Mouse (Mus musculus): ENCODE data around the gene Tmem179. TPM values are rescaled to one million over a fixed set of nuclear protein-coding genes. Genes with fewer than 3 reads are reported as not detected.

The Tmem179 gene
- polyA plus RNA-seq, 1 experiment, result 1.1 TPM

GRCm38 (mm10) chr12:112538356-112538755 is 21.8 kb upstream of the Tmem179 start:
- Histone ChIP-seq H3K79me3 (ENCODE audit: low read depth) (no peaks in the 10 kb centered on the region), H3K79me2 (ENCODE audit: control insufficient read depth, insufficient read depth) (no peaks in the 10 kb centered on the region), H3K36me3 (ENCODE audit: control insufficient read depth, insufficient read depth) (no peaks in the 10 kb centered on the region), H3K27me3 (ENCODE audit: control insufficient read depth, insufficient read depth, insufficient read length) (peaks cover 45% of the 10 kb centered on the region), H3K4me3 (ENCODE audit: insufficient read depth, poor library complexity, severe bottlenecking) (no peak overlapping the region), H3ac (ENCODE audit: control insufficient read depth, insufficient read length, low read depth) (no peak overlapping the region)
- no peak for TF ChIP-seq CEBPB (IDR thresholded peaks at IDR 0.05; ENCODE audit: low read depth)
- no peak for TF ChIP-seq MYOG (IDR thresholded peaks at IDR 0.05; ENCODE audit: control insufficient read depth, extremely low read depth, insufficient read length)
- TF ChIP-seq USF1 (IDR thresholded peaks at IDR 0.05; ENCODE audit: low read depth), result no peak
- no peak for TF ChIP-seq MYOD1 (IDR thresholded peaks at IDR 0.05; ENCODE audit: control insufficient read depth, insufficient read length, low read depth)
- TF ChIP-seq CTCF (IDR thresholded peaks at IDR 0.05; ENCODE audit: control insufficient read depth, insufficient read depth, insufficient read length), result no peak
- no peak for TF ChIP-seq MAX (IDR thresholded peaks at IDR 0.05)

GRCm38 (mm10) chr12:112537233-112537632 is 20.7 kb upstream of the Tmem179 start:
- H3K4me3 ChIP-seq (ENCODE audit: insufficient read depth, poor library complexity, severe bottlenecking), result no peak overlapping the region
- no peaks in the 10 kb centered on the region for H3K36me3 ChIP-seq (ENCODE audit: control insufficient read depth, insufficient read depth)
- no peak overlapping the region for H3ac ChIP-seq (ENCODE audit: control insufficient read depth, insufficient read length, low read depth)
- no peaks in the 10 kb centered on the region for H3K79me2 ChIP-seq (ENCODE audit: control insufficient read depth, insufficient read depth)
- H3K27me3 ChIP-seq (ENCODE audit: control insufficient read depth, insufficient read depth, insufficient read length), result peaks cover 50% of the 10 kb centered on the region
- H3K79me3 ChIP-seq (ENCODE audit: low read depth), result no peaks in the 10 kb centered on the region
- no peak for TF ChIP-seq MAX (IDR thresholded peaks at IDR 0.05)
- no peak for TF ChIP-seq MYOG (IDR thresholded peaks at IDR 0.05; ENCODE audit: control insufficient read depth, extremely low read depth, insufficient read length)

- Histone ChIP-seq H3K79me3 (ENCODE audit: low read depth) (no peaks in the 10 kb centered on the region), H3K36me3 (ENCODE audit: control insufficient read depth, insufficient read depth) (no peaks in the 10 kb centered on the region), H3K27me3 (ENCODE audit: control insufficient read depth, insufficient read depth, insufficient read length) (peaks cover 49% of the 10 kb centered on the region), H3K79me2 (ENCODE audit: control insufficient read depth, insufficient read depth) (no peaks in the 10 kb centered on the region), H3K4me3 (ENCODE audit: insufficient read depth, poor library complexity, severe bottlenecking) (no peak overlapping the region), H3ac (ENCODE audit: control insufficient read depth, insufficient read length, low read depth) (no peak overlapping the region)
- TF ChIP-seq MYOD1 (IDR thresholded peaks at IDR 0.05; ENCODE audit: control insufficient read depth, insufficient read length, low read depth), result no peak
- TF ChIP-seq MAX (IDR thresholded peaks at IDR 0.05), result no peak
- no peak for TF ChIP-seq USF1 (IDR thresholded peaks at IDR 0.05; ENCODE audit: low read depth)
- TF ChIP-seq MYOG (IDR thresholded peaks at IDR 0.05; ENCODE audit: control insufficient read depth, extremely low read depth, insufficient read length), result no peak
- no peak for TF ChIP-seq FOSL1 (IDR thresholded peaks at IDR 0.05; ENCODE audit: insufficient read depth, low read length, poor library complexity, severe bottlenecking)
- no peak for TF ChIP-seq CTCF (IDR thresholded peaks at IDR 0.05; ENCODE audit: control insufficient read depth, insufficient read depth, insufficient read length)
- TF ChIP-seq CEBPB (IDR thresholded peaks at IDR 0.05; ENCODE audit: low read depth), result no peak
Observed at GRCm38 (mm10) chr12:112533758-112534157, 17.2 kb upstream of the Tmem179 start.

GRCm38 (mm10) chr12:112518105-112518504 is 1.6 kb upstream of the Tmem179 start:
- H3K36me3 ChIP-seq (ENCODE audit: control insufficient read depth, insufficient read depth), result no peaks in the 10 kb centered on the region
- no peaks in the 10 kb centered on the region for H3K79me3 ChIP-seq (ENCODE audit: low read depth)
- H3K79me2 ChIP-seq (ENCODE audit: control insufficient read depth, insufficient read depth), result no peaks in the 10 kb centered on the region
- TF ChIP-seq FOSL1 (IDR thresholded peaks at IDR 0.05; ENCODE audit: insufficient read depth, low read length, poor library complexity, severe bottlenecking), result no peak
- TF ChIP-seq USF1 (IDR thresholded peaks at IDR 0.05; ENCODE audit: low read depth), result no peak
- TF ChIP-seq MYOG (IDR thresholded peaks at IDR 0.05; ENCODE audit: control insufficient read depth, extremely low read depth, insufficient read length), result no peak
- no peak for TF ChIP-seq MAX (IDR thresholded peaks at IDR 0.05)
- TF ChIP-seq CTCF (IDR thresholded peaks at IDR 0.05; ENCODE audit: control insufficient read depth, insufficient read depth, insufficient read length), result no peak
- no peak for TF ChIP-seq CEBPB (IDR thresholded peaks at IDR 0.05; ENCODE audit: low read depth)
- no peak for TF ChIP-seq MYOD1 (IDR thresholded peaks at IDR 0.05; ENCODE audit: control insufficient read depth, insufficient read length, low read depth)
- no peak overlapping the region for H3ac ChIP-seq (ENCODE audit: control insufficient read depth, insufficient read length, low read depth)
- H3K27me3 ChIP-seq (ENCODE audit: control insufficient read depth, insufficient read depth, insufficient read length), result no peaks in the 10 kb centered on the region
- H3K4me3 ChIP-seq (ENCODE audit: insufficient read depth, poor library complexity, severe bottlenecking), result no peak overlapping the region

- Histone ChIP-seq H3K79me2 (ENCODE audit: control insufficient read depth, insufficient read depth) (no peaks in the 10 kb centered on the region), H3K27me3 (ENCODE audit: control insufficient read depth, insufficient read depth, insufficient read length) (peaks cover 6% of the 10 kb centered on the region), H3K4me3 (ENCODE audit: insufficient read depth, poor library complexity, severe bottlenecking) (no peak overlapping the region), H3K79me3 (ENCODE audit: low read depth) (no peaks in the 10 kb centered on the region), H3ac (ENCODE audit: control insufficient read depth, insufficient read length, low read depth) (no peak overlapping the region), H3K36me3 (ENCODE audit: control insufficient read depth, insufficient read depth) (no peaks in the 10 kb centered on the region)
- TF ChIP-seq CEBPB (IDR thresholded peaks at IDR 0.05; ENCODE audit: low read depth) (no peak), FOSL1 (IDR thresholded peaks at IDR 0.05; ENCODE audit: insufficient read depth, low read length, poor library complexity, severe bottlenecking) (no peak), MAX (IDR thresholded peaks at IDR 0.05) (no peak), USF1 (IDR thresholded peaks at IDR 0.05; ENCODE audit: low read depth) (no peak)
Observed at GRCm38 (mm10) chr12:112514897-112515296, 1.6 kb downstream of the Tmem179 start.

- Histone ChIP-seq H3K27me3 (ENCODE audit: control insufficient read depth, insufficient read depth, insufficient read length) (peaks cover 6% of the 10 kb centered on the region), H3K36me3 (ENCODE audit: control insufficient read depth, insufficient read depth) (no peaks in the 10 kb centered on the region), H3K4me3 (ENCODE audit: insufficient read depth, poor library complexity, severe bottlenecking) (no peak overlapping the region)
Observed at GRCm38 (mm10) chr12:112510733-112511372, 5.7 kb downstream of the Tmem179 start.

More at GRCm38 (mm10) chr12:112510733-112511372, 5.7 kb downstream of the Tmem179 start:
- H3K79me2 ChIP-seq (ENCODE audit: control insufficient read depth, insufficient read depth), result no peaks in the 10 kb centered on the region
- no peaks in the 10 kb centered on the region for H3K79me3 ChIP-seq (ENCODE audit: low read depth)
- H3ac ChIP-seq (ENCODE audit: control insufficient read depth, insufficient read length, low read depth), result no peak overlapping the region
- TF ChIP-seq USF1 (IDR thresholded peaks at IDR 0.05; ENCODE audit: low read depth) (no peak), MAX (IDR thresholded peaks at IDR 0.05) (no peak), CTCF (IDR thresholded peaks at IDR 0.05; ENCODE audit: control insufficient read depth, insufficient read depth, insufficient read length) (no peak)
